Mouse (Mus musculus): ENCODE data around the gene Spata48.

- no peak for TF ChIP-seq POLR2A (IDR thresholded peaks at IDR 0.05; ENCODE audit: insufficient read depth, low read length)
- TF ChIP-seq CTCF (IDR thresholded peaks at IDR 0.05; ENCODE audit: low read depth, low read length) = peak; percentile 72
These were observed 95.5 kb downstream of the Spata48 start for GRCm38 (mm10) chr11:11557173-11557967.

All from ES-Bruce4 (cell line).